Mouse (Mus musculus) left cerebral cortex, postnatal 25 days (tissue): ENCODE data around the gene Prmt9. TPM values are rescaled to one million over a fixed set of nuclear protein-coding genes. Genes with fewer than 3 reads are reported as not detected.

Experiments used
- DNase-seq, 2 experiments: peaks; one replicate each; pipeline ENCODE4 v3.0.0; 2022; ENCODE audit warnings: low spot score in 2 of 2, mixed read lengths in 1 of 2
- intact Hi-C: fragments of 180-260 bp; cut with DNase I; formaldehyde crosslinking; loops from one replicate; pipeline ENCODE4 v1.15.1; 2025
- total RNA-seq, 2 experiments: library from RNA; stranded (reverse); gene quantifications; 2 replicates each; pipeline ENCODE4 v1.2.3; 2021

The Prmt9 gene
- total RNA-seq, 2 experiments from 2014 or later, result 19.1 to 22.1 TPM

GRCm38 (mm10) chr8:77629858-77630537, 80.8 kb downstream of the Prmt9 start:
- peak; percentile 82 to 85 for DNase-seq
- intact Hi-C loops, result loop anchor here (1.0 to 5.0 kb wide), 2 partner anchors 374 to 422 kb away; no protein-coding TSS in a partner anchor

GRCm38 (mm10) chr8:77630691-77631090, 81.5 kb downstream of the Prmt9 start:
- DNase-seq, result no peak
- intact Hi-C loops, result loop anchor here (1.0 to 5.0 kb wide), 2 partner anchors 374 to 422 kb away; no protein-coding TSS in a partner anchor

Other genes starting within 250 kb of the Prmt9 start
- 10 to 100 TPM; 29.5 to 33.2 TPM for gene Arhgap10, start 31.4 kb upstream of the Prmt9 start, total RNA-seq
- gene Tmem184c, start 61.3 kb downstream of the Prmt9 start, total RNA-seq, result 10 to 100 TPM; 59.8 to 62.3 TPM
- gene Ednra, start 175.1 kb downstream of the Prmt9 start, total RNA-seq, result 1 to 10 TPM; 4.0 to 4.1 TPM